Mouse (Mus musculus) ES-Bruce4 (cell line): ENCODE measurements around the gene Exosc10.

Experiments used
- CTCF ChIP-seq: IDR thresholded peaks from one replicate; pipeline ENCODE4 v1.8.1; 2011; ENCODE audit warnings: low read depth, low read length
- EP300 ChIP-seq: IDR thresholded peaks from 2 replicates; pipeline ENCODE4 v1.6.1; 2011; ENCODE audit warnings: low read depth, low read length; ENCODE audit not compliant: insufficient read depth
- POLR2A ChIP-seq: IDR thresholded peaks from one replicate; pipeline ENCODE4 v1.8.1; 2011; ENCODE audit warnings: low read length; ENCODE audit not compliant: insufficient read depth

DNA sequence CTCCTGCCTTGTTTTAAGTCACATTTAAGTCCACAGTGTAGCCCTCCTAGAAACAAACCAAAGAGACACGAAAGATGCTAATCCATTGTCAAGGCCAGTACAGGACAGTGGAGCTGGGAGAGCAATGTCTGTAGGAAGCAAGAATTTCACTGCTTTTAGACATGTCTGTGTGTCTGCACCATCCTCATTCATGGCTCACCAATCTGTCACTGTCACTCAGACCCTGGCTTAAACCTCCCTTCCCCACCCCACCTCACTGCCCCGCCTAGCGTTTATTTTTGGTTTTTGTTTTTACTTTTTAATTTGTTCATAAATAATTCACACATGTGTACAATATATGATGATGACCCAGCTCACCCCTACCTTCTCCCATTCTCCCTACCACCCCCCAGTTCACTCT, 25.7 kb upstream of the Exosc10 start:
- TF ChIP-seq EP300 (no peak), POLR2A (no peak), CTCF (no peak)
